Mouse (Mus musculus) liver, embryonic 14.5 days (tissue): ENCODE results near the gene Rab6a.

Source experiments
- CTCF ChIP-seq: IDR thresholded peaks from 2 replicates; pipeline ENCODE4 v1.5.1; 2016; ENCODE audit warnings: antibody characterized with exemption, low read depth, control low read depth
- EP300 ChIP-seq: IDR thresholded peaks from 2 replicates; pipeline ENCODE4 v1.6.1; 2016; ENCODE audit warnings: antibody characterized with exemption, low read depth

DNA sequence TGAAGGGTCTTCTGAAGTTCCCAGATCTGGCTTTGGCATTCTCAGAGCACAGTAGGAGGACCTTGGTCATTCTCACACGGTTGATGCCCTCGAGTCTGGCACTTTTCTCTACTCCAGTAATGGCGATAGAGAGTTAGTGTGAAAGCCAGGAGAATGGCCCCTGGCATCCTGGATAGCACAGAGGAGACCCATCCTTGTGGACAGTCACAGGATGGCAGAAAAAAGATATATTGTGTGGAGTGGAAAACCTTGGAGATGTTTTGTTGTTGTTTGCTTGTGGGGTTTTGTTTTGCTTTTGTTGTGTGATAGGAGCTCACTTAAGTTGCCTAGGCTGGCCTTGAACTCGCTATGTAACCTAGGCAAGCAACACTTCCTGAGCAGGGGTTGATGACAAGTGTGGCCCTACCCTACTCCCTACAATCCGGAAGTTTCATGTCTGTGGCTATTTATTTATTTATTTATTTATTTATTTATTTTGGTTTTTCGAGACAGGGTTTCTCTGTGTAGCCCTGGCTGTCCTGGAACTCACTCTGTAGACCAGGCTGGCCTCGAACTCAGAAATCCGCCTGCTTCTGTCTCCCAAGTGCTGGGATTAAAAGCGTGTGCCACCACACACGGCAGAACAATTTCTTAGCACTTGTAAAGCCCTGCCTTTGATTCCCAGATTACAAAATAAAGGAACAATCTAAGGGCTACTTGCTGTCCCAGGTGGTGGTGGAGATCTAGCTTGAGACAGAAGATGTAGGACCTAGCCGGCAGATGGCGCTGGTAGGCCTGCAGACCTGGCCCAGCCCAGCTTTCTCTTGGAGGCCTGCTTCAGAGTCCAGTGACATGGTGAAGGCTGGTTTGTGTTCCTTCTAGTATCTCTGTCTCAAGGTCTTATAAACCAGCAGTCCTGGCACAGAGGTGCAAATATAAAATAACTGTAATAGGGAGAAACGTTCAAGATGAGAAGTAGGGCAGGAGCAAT, 78.1 kb downstream of the Rab6a start:
- TF ChIP-seq CTCF (peak; percentile 97), EP300 (no peak)
